Mouse (Mus musculus) neural tube, embryonic 10.5 days (tissue): Measurements from ENCODE around the gene Mdfi.
"Not testable (repeated sequence)": the region's sequence is repeated elsewhere in the genome, so short reads cannot be mapped to it uniquely, and the experiment has no call there.

ENCODE experiments used
- DNase-seq: peaks from one replicate; pipeline ENCODE4 v3.0.0-alpha.2; 2017; ENCODE audit warnings: low spot score; ENCODE audit errors: extremely low spot score

Mdfi gene

DNA sequence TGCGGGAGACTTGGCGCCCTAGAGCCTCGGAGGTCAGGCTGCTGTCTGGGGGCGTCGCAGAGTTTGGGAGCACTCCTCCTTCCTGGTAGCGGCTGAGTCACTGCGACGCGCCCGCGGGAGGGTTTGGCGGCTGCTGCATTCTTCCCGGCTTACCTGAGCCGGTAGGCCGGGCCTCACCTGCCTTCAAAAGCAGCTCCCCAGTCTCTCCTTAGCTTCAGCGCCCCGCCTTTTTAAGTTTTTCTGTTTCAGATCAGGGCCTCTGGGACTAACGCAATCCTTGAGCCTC is at the start of gene Mdfi:
Mdfi (minus strand) TSS at position 210 of the 286 bp plus-strand sequence.
- no peak for DNase-seq

DNA sequence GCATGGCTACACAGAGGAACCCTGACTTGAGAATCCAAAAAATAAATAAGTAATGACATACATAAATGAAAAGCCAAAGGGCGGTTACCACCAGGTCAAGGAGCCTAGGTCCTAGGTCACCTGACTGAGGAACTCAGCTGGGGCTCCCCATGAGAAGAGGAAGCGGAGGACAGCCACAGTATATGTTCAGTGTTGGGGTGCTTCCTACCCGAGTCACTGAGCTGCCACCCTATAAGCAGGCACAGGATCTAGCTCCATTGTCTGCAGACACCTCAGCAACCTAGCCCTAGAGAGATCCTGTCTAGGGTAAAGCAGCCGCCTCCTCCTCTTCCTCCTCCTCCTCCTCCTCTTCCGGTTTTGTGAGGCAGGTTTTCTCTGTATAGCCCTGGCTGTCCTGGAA is 48.6 kb upstream of the Mdfi start:
- DNase-seq, result no peak

DNA sequence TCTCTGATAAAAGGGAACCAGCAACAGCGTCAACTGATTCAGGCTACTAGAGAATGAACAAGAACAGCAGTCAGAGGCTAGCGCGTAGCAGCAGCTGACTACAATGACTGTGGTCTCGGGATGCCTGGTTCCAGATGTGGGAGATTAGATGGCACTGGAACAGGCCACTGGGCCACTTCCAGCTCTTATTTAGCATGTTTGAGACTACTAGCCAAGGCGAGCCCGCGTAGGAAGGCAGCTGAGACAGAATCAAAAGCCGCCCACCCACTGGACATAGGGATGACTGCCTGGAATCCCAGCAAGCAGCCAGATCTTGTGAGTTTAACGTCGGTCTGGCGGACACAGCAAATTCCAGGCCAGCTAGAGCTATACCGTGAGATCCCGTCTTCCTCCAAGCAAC is 46.8 kb upstream of the Mdfi start:
- no peak for DNase-seq

DNA sequence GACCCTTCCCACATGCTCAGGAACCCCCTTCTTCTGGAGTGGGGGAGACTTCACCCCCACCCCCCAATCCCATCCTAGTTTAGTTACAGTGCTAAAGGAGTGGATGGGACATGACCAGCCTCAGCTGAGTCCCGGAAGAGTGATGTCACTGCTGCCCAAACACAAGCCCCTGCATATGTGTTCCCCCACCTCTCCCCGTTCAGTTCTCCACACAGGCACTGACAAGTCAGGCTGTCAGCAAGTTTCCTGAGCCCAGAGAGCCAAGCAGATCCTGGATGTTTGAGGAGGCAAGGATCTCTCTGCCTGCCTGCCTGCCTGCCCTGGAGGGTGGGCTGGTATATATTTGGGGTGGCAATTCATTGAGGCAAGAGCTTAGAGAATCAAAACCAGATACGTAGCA is 44.7 kb upstream of the Mdfi start:
- peak; percentile 49 for DNase-seq

DNA sequence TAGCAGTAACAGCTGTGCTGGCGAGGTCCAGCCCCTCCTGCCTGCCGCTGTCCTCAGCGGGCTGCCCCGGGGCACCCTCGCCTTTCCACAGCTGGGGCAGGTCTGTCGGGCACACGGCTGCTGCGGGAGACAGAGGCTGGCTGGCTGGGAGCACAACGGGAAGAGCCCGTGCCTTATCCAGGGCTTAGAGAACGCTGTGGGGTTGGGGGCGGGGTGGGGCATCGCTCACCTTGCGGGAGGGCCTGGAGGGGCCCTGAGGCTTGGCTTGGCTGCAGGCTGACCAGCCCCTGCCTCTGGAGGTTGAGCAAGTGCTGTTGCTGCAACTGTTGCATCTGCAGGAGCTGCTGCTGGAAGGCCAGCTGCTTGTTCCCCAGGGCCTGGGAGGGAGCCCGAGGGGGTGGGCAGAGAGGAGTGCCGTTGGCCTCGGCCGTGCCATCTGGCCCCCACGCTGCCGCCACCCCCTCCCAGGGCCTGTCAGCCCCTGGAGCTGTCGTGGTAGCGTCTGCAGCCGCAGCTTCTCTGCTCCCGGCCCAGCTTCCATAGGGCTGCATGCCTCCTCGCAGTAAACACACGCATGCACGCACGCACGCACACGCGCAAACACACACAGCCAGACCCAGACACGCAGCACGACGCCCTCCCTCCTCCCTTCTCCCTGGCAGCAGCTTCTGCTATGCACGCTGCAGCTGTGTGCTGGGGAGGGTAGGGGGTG is 44.0 kb upstream of the Mdfi start:
- DNase-seq, result peak; percentile 58

DNA sequence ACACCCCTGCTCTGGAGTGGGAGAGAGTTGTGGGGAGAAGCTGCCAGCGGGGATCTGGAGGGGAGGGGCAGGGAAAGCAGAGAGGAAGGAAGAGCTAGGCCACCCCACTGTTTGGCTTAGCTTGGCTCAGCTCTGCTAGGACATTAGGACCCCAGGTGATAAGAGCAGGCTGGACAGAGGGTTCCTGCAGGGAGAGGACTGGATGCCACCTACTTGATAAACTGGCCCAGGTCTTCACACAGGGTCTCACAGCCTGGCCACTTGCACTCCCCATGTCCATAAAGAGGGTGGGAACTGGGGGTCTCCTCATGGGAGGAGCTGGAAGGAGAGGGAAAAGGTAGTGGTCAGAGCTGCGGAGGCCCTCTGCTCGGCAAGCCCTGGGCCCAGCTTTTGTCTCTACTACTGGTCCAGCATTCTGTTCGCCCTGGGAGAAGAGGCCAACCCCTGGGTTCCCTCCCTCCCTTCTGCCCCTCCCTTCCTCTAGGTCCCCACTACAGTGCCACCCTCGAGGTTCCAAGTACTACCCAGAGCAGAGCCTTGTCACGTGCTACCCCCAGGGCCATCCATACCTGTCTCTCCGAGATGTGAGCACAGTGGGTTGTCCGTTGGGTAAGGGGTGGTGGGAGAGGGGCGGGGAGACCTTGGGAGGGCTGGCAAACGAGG is 43.4 kb upstream of the Mdfi start:
- DNase-seq, result peak; percentile 56

DNA sequence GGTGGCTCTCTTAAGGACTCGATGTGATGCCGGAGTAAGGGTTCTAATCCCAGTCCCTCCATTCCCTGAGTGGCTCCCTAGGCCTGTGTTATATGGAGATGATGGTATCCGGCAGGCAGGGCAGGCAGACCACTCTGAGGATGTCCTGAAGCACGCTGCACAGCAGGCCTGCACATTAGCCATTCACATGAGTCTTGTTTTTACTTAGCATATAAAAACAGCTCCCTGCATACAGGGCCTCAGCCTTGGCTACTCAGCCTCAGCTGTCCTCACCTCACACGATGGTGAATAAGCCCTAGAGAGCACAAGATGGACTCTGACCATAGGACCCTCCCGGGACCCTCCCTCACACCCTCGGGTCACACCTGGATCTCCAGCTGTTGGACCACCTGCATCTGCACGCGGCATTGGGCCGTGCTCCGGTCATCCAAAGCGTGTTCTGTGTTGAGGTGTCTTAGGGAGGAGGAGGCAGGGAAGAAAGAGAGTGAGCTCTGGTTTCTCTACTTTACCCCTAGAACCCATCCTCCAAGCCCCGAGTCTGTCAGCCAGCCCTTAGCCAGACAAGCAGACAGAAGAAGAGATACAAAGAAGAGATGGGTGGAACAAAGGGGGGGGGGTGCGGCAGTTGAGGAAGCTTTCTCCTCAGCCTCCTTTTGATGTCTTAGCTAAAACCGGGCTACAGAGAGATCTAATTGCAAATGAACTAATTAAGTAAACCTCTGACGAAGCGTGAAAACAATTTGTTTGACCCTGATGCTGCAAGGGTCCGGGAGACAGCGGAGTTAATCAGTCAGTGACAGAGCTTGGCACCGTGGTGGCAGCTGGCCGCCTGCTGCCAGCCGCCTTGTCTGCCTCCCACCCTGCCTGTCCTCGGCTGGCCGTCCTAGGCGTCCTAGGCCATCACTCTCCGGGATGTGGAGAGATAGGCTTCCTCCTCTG is 42.6 kb upstream of the Mdfi start:
- DNase-seq, result no peak

DNA sequence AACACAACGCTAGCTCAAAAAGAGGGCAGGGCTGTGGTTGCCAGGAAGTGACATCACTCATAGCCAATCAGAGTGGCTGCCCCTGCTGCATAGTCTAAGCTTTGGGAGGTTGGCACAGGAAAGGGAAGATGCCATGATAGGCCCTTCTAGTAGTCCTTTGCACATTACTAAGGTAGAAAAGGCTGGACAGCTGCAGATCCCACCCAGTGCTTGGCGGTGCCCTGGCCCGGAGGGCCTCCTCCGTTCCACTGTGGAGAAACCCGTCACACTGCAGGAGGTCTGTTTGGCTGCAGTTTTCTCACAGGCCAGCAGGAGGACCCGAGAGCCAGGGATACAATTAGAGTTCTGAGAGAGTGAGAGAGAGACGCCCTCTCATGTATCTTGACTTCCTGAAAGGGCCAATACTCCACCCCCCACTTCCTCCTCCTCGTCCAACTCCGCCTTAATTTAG is 38.9 kb upstream of the Mdfi start:
- DNase-seq, result peak; percentile 86

DNA sequence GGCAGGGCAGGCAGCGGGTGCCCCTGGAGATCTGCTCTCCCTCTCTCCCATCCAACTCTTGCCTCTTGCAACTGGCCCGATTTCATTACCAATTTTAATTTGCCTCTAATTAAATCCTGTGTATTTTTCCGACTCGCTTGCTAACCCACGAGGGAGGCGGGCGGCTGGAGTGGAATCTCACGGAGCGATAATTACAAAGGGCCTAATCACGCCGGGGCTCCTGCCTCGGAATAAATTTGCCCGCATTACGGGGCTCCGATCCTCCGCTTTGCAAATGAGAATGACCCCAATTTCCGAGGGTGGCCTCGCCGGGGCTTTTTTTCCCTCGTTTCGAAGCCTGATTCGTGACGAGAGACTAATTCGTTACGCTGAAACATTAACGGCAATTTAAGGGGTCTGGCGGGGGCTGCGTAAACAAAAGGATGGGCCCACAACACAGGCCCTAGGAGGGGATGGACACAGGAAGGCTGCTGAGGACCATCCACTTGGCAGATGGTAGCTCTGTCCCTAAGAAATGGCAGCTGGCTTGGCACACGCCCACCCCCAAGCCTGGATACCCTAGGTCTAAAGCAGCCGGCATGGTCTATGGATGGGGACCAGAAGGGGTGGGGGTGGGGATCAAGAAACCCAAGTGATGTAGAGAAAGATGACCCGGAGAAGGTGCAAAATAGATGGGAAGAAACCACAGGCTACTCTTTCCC is 38.0 kb upstream of the Mdfi start:
- DNase-seq, result no peak

DNA sequence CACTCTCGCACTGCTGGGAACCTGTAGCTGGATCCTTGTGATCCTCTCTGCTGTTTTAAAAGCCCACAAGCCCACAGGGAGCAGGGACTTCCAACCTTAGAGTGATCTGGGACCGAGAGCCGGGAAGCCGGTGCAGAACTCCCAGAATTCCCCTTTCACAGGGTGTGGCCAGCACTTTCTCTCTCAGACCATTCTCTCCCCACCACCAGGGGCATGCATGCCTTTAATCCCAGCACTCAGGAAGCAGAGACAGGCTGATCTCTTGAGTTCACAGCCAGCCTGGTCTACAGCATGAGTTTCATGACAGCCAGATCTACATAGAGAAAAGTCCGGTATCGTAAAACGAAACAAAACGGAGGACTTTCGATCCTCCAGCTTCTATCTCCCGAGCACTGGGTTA is 35.4 kb upstream of the Mdfi start:
- no peak for DNase-seq

DNA sequence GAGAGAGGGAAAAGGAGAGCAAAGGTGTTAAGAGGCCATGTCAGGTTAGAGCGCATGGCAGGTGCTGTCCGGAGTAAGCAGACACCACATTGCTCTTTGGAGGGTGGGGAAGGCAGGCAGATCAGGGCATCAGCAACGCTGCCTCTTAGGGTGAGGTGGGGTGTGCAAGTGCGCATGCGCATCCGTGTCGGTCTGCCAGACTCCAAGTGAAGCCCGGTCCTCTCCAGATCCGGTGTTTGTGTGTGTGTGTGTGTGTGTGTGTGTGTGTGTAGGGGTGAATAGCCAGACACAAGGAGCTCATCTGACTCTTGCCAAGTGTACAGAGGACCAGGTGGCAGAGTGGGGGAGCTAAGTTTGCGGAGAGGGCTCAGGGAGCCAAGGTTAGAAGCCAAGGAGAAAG is 31.5 kb upstream of the Mdfi start:
- DNase-seq, result no peak

DNA sequence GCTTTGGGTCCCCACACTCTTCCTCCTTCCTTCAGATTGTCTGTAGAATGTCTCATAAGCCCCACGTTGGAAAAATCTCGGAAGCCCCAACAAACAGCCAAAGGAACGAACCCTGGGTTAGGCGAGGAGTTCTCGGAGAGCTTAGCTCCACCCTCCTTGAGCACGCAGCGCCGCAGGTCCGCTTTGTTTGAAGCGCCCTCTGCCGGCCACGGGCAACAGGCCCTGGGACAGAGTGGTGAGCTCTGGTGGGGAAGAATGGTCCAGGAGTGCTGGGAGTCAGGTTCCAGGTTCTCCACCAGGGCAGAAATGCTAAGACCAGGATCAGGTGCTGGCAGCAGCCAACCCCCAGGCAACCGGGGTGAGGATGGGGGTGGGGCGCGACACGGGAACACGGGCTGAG is 30.0 kb upstream of the Mdfi start:
- peak; percentile 95 for DNase-seq

DNA sequence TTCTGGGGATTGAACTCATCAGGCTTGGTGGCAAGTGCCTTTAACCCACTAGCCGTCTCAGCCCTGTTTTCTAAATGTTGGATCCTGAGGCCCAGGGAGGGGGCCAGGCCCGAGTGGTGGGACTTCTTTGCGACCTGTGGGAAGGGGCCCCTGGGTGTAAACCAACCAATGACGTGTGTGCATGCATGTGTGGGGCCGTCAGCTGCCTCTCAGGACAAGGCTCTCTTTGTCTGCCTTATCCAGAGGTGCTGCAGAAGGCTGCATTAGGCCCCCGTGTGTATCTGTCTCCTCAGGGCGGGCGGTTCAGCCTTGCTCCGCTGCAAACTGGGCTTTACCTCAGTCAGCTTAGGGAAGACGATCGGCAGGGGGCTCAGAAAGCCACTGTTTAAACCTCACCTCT is 28.9 kb upstream of the Mdfi start:
- no peak for DNase-seq

DNA sequence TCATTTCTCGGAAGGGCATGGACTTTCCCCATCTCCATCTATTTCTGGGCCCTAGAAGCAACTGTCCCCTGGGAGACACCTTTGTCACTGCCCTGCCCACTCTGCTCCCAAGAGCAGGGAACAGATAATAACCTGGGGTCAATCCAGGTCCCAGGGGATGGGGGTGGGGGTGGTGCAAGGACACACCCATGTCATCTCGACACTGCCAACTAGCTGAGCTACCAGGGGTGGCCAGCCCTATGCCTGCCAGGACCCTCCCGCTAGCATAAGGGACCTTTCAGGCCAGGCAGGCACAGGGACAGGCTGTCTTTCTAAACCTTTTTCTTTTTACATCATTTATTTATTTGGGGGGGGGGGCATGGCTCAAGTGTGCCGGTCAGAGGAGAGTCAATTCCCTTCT is 28.5 kb upstream of the Mdfi start:
- DNase-seq, result no peak

DNA sequence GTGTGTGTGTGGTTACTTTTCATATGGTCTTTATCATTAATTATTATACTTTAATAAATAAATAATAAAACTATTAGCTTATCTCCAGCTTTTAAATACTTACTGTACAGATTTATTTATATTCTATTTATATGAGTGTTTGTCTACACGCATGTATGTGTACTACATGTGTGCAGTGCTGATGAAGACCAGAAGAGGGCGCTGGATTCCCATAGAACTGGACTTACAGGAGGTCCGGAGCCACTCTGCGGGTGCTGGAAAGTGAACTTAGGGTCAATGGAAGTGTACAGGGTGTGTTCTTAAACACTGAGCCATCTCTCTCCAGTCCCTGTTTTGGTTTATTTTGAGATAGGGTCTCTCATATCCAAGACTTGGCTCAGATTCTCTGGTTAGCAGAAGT is 21.1 kb upstream of the Mdfi start:
- no peak for DNase-seq

DNA sequence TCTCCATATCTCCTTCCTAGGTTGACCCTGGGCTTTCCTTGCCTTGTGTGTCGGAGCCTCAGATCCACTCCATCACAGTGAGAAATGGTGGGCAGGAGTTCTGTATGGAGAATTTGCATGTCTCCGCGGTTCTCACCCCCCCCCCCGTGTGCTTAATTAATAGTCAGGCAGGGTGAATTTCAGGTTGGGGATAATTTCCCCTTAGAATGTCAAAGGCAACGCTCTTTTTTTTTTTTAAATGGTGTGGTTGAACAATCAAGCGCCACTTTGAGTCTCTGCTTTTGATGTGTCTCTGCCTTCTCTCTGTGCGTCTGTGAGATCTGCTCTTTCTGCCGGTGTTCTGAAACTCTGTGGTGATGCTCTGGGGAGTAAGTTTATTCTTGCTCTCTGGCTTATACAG is 20.4 kb upstream of the Mdfi start:
- no peak for DNase-seq

DNA sequence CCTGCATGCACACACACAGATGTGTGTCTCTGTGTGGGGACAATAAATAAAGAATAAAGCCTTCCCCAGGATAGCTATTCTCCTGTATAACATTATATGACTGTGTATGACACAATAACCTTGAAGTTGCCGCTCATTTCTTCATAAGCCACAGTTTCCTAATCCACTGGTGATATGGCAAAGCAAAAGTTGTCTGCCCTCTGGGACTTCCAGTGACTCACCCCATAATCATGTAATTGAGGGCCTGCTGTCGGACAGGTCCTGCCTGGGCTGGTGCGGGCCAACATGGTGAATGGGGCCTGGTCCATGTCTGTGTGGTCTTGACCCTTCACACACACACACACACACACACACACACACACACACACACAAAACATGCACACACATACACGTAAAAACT is 19.3 kb upstream of the Mdfi start:
- no peak for DNase-seq

DNA sequence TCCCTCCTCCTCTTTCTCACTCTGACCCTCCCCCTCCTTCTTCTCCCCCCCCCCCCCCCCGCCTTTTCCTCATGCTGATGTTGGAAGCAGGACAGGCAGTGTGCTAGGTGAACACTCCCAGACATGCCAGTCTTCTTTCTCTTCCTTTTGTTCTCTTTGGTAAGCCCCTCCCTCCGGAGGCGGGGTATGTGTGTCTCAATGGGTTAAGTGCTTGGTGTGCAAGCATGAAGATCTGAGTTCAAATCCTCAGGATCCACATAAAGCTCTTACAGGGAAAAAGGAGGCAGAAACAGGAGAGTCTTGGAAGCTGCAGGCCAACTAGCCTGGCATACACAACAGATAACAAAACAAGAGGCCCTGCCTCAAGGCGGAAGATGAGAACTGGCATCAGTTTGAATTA is 18.8 kb upstream of the Mdfi start:
- DNase-seq, result no peak

DNA sequence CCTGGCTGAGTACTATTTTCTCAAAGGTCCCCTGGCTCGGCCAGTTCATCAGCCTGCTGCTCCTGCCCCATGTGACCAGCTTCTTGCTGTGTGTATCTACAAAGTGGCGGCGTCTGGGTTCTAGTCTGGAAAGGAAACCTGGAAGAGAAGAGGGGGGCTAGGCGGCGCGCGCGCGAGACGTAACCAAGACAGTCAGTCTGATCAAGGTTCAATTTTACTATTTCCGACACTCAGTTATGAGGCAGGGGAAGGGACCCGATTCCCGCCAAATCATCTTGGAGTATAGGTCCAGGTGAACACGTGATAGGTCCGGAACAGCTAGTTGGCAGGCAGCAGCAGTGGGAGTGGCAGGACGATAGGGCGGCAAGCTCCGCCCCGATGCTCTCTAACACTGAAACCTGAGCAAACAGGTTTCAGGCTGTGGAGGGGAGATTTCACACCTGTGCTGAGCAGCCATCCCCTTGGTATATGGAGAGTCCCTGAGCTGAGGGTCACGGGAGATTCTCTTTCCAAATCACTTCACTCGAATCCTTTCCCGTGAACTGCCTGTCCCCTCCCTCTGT is 17.4 kb upstream of the Mdfi start:
- not testable (repeated sequence) for DNase-seq

DNA sequence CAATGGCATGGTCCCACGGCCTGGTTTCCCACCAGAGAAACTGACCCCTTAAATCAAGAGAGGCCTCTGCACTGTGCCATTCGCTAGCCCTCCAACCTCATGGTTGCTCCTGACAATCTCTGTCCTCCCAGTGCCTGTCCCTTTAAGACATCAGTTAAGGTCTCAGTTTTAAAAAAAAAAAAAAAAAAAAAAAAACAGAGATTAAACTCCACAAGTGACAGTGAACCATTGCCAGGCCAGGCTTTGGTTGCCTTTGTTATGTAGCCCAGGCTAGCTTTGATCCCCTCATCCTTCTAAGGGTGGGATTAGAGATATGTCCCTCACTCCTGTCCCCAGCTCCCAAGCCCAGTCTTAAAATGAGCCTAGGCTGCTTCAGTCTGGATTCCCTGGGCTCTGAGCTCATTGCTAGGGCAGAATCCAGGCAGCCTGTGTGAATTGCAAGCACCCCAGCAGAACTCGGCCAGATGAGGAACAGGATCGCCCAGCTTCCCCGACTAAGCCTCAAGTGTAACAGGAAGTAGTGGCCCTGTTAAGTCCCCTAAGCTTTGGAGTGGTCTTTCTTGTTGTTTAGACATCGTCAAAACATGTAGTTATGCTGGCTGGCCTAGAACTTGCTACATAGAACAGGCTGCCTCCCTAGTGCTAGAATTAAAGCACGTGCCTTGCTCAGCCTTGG is 16.3 kb upstream of the Mdfi start:
- no peak for DNase-seq

DNA sequence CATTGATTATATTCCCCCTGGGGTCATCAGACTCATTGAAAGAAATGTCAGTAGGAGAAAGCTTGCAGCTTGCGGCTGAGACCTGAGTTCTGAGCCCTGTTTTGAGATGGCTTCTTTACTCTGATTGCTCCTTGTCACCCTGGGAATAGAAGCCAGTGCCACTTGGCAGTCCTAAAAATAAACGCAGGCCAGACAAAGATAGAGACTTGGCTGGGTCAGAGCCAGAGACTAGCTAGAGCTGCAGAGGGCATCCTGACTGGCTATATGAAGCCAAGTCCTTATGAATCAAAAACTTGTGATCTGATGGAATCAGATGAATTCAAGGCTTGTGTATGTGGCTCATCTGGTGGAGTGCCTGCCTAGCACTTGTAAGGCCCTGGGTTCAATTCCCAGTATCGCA is 15.5 kb upstream of the Mdfi start:
- no peak for DNase-seq
